Mouse (Mus musculus): Measurements from ENCODE around the gene 4931414P19Rik. TPM values are rescaled to one million over a fixed set of nuclear protein-coding genes. Genes with fewer than 3 reads are reported as not detected.
"Not testable (repeated sequence)": the region's sequence is repeated elsewhere in the genome, so short reads cannot be mapped to it uniquely, and the experiment has no call there.

Gene 4931414P19Rik
- polyA plus RNA-seq, 1 experiment = 10.9 TPM

- DNase-seq (ENCODE audit: low read depth) = no peak
Measured at GRCm38 (mm10) chr14:54628103-54628502, 22.3 kb upstream of the 4931414P19Rik start.

- DNase-seq (ENCODE audit: low read depth) = no peak
Measured at GRCm38 (mm10) chr14:54624976-54625375, 19.2 kb upstream of the 4931414P19Rik start.

- DNase-seq (ENCODE audit: low read depth) = no peak
Measured at GRCm38 (mm10) chr14:54623334-54623733, 17.5 kb upstream of the 4931414P19Rik start.

DNA sequence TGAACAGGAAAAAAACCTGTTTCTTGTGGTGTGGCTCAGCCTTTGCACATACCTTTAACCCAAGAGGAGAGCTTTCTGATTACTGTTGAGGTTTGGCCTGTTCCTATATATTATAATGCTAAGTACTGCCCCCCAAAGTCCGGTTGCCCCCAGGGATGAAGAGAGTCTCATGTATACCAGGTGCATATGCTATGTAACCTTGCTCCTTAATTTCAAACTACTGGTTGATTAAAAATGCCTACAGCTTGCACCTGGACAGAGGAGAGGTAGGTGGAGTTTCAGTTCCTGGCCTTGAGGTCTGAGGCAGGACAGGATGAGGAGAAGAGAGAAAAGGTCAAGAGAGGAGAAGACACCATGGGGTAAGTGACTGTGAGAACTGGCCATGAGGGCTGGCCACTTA, 15.3 kb upstream of the 4931414P19Rik start, which contains the start of gene Psmb11:
TSS of gene Psmb11 (plus strand) at position 301 of the 400 bp plus-strand sequence.
- no peak for DNase-seq (ENCODE audit: low read depth)

DNA sequence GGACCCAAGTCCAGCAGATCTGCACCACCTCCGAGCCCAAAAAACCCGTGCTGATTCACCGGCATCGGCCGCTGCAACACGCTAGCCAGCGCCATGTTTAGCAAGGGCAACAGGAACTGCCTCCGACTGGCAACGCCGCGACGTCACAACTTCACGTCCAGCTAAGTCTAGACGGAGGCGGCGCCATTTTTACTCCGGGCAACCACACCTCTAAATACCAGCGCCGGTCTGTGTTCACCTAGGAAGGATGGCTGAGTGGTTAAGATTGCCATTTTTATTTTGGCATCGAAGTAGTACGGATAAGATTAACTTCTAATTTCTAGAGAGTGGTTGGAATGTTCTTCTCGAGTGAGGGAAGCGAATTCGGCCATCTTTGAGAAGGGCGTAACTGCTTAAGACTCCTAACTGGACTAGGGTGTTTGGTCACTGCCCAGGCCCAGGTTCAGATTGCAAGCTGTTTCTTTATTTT, 12.1 kb upstream of the 4931414P19Rik start, which contains the start of gene Psmb5:
TSS of gene Psmb5 (minus strand) at position 126 of the 469 bp plus-strand sequence.
- peak; percentile 51 for DNase-seq (ENCODE audit: low read depth)

DNA sequence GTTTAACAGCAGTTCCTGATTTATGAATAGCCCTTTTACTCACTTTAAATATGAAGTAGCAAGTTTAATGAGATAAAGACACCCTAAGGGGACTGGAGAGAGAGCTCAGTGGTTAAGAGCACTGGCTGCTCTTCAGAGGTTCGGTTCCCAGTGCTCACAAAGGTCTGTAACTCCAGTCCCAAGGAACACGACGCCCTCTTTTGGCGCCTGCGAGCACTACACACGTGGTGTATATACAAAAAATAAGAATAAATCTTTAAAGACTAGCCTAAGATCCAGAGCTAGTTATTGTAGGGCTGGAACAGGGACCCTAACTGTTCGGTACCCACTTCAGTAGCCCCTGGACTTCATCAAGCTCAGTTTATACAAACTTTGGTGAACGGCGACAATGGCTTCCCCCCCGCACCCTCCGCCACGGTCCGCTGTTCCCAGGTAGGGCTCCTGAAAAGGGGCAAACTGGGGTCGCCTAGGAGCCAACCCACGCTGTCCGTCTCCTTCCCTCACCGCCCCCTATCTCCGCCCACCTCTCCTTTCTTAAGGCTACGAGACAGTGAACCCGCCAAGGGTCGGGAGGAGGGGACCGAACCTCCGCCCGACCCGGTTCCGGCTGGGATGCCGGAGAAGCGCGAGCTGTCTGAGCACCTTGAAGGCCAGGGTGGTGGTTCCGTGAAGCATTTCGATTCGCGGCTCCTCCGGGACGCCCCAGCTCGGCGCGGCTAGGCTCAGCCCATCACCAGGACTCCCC, 11.5 kb upstream of the 4931414P19Rik start:
- no peak for DNase-seq (ENCODE audit: low read depth)

DNA sequence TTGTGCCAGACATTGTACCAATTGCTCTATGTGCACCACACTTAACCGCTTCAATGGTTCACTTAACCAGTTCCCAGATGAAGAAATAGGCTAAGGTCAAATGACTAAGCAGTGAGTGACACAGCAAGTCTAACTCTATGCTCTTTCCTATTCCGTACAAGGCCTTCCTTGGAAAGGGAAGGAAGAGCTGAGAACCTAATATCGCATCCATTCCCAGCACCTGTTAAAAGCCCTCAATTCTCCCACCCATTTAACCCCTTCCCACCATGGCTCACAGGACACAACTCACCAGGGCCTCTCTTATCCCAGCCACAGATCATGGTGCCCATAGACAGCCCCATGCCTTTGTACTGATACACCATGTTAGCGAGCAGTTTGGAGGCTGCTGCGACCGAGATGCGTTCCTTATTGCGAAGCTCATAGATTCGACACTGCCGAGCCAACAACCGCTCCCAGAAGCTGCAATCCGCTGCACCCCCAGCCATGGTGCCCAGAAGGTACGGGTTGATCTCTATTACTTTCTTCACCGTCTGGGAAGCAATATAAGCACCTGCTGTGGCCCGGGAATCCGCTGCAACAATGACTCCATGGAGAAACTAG, 10.5 kb upstream of the 4931414P19Rik start:
- peak; percentile 34 for DNase-seq (ENCODE audit: low read depth)

DNA sequence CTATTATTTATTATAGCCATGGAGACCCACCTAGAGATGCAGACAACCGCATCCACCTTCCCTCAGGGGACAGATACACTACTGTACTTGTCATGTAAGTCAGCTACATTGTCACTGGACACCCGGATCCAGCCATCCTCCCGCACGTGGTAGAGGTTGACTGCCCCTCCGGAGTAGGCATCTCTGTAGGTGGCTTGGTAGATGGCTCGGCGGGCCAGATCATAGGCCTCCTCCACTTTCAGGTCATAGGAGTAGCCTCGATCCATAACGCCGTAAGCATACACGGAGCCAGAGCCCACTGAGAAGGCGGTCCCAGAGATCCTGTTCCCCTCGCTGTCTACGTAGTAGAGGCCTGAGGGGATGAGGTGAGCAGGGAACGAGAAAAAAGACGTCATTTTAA, 8.3 kb upstream of the 4931414P19Rik start:
- DNase-seq (ENCODE audit: low read depth) = not testable (repeated sequence)

GRCm38 (mm10) chr14:54610648-54611047, 4.9 kb upstream of the 4931414P19Rik start:
- no peak for DNase-seq (ENCODE audit: low read depth)

DNA sequence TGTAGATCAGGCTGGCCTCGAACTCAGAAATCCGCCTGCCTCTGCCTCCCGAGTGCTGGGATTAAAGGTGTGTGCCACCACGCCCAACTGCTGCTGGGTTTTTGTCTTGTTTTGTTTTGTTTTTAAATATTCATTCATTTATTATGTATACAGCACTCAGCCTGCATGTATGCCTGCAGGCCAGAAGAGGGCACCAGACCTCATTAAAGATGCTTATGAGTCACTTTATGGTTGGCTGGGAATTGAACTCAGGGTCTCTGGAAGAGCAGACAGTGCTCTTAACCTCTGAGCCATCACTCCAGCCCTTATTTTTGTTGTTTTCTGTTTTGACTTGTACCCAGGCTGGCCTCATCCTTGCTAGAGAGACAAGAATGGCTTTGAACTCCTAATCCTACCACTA, 4.2 kb upstream of the 4931414P19Rik start:
- DNase-seq (ENCODE audit: low read depth) = no peak

DNA sequence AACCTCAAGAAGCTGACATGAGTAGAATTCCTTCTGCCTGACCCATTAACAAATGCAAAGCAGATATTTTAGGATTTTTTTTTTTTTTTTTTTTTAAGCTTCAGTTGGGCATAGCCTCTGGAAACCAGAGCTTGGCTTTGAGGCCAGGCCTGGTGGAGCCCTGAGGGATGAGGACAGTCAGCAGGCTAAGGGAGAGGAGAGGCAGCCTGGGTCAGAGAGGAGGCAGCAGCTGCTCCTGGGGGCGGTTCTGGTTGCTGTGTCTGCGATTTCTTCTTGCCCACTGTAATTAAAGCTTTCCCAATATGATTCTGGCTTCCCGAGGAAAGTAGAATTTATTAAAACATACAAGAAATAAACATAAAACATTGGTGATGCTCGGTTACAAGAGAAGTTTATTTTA, 3.5 kb upstream of the 4931414P19Rik start:
- DNase-seq (ENCODE audit: low read depth) = no peak

DNA sequence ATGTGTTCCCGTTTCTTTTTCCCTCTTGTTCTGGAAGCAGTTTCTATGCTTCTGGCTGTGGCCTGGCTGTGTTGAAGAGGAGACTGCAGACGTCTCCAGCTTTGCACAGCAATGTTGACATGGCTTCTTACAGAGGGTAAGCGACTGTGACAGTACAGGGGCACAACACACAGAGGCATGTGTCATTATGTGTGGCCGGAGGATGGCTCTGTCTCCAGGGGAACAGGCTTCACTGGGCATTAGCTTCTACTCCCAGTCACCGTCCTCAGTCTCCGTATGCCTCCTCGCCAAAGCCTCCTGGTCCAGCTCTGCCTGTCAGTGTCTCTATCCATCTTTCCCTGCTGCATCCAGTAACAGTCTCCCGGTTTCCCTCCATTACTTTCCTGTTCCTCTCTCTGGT, 1.4 kb upstream of the 4931414P19Rik start:
- no peak for DNase-seq (ENCODE audit: low read depth)

DNA sequence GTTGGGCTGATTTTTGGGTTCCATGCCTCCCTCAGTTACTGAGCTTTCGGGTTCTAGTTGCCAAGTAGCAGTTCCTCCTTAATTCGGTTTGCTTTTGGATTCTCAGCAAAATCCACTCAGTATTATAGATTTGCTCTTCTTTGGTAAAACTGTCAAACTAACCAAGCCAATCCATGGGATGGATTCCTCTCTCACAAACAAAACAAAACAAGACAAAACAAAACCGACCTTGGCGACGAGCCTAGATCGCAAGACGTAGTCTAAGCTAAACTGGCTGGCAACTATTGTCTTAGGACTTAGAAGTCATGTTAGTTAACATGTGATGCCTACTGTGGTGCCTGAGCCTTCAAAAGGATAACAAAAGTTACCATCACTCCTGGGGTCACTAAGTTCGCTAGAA, 2.1 kb downstream of the 4931414P19Rik start:
- DNase-seq (ENCODE audit: low read depth) = no peak

GRCm38 (mm10) chr14:54603038-54603654, 2.6 kb downstream of the 4931414P19Rik start:
- peak; percentile 73 for DNase-seq (ENCODE audit: low read depth)

GRCm38 (mm10) chr14:54602613-54603012, 3.2 kb downstream of the 4931414P19Rik start:
- DNase-seq (ENCODE audit: low read depth) = no peak

DNA sequence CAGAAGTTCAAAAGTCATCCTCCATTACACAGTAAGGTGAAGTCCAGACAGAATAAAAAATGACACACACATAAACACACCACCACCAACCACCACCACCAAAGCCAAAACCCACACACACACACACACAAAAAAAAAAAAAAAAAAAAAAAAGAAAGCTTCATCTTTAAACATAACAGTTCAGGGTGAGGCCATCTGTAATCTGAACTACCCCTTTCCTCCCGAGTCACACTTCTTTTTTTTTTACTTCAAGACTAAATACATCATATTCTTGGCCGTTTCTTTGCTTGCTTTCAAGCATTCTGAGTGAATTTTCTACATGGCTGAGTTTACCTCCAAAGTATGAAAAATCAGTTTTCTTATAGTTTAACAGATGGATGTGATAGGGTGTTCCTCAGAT, 4.2 kb downstream of the 4931414P19Rik start:
- no peak for DNase-seq (ENCODE audit: low read depth)

DNA sequence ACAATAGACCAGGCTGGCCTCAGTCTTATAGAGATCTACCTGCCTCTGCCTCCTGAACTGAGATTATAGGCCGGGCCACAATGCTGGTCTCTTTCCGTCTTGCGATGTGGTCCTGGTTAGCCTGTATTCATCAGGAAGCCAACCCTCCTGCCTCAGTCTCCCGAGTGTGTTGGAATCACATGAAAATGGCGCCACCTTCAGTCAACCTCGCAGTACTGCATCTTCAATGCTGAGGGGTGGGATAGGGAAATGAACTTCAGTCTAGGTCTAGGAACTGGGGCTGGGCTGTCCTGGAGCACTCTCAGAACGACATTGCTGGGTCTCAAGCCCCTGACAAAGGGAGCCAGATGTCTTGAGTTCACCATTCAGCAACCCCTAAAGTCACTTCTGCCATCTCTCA, 8.7 kb downstream of the 4931414P19Rik start:
- DNase-seq (ENCODE audit: low read depth) = no peak

DNA sequence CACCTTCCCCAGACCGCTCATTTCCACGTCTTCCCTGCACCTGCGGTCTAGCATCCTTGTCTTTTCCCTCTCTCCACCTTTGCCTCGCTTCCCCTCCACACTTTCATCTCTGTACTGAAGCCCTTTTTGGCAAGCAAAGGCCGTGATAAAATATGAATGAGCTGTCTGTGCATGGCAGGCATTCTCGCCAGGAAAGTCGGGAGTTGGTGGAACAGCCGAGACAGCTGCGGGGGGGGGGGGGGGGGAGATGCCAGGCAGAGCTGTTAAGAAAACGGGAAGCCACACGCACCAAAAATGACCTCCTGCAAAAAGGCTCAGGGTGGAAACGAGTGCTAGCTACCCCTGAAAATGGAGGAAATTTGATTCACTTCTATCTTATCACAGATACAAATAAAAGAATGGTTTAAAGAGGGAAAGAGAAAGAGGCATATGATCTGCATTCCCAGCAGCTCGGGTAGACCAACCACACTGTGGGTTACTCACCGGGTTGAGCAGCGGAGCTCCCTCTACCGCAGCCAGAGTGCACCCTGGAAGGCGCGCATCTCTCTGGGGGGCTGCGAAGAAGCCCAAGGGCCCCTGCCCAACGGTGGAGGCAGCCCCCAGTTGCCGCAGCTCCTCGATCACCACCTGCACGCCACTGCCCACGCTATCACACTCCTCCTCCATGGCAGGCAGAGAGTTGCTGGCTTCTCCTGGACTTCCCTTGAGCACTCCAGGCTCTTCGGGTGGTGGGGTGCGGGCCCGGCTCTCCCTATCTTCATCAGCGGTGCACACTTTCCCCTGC, 11.0 kb downstream of the 4931414P19Rik start:
- DNase-seq (ENCODE audit: low read depth) = no peak

DNA sequence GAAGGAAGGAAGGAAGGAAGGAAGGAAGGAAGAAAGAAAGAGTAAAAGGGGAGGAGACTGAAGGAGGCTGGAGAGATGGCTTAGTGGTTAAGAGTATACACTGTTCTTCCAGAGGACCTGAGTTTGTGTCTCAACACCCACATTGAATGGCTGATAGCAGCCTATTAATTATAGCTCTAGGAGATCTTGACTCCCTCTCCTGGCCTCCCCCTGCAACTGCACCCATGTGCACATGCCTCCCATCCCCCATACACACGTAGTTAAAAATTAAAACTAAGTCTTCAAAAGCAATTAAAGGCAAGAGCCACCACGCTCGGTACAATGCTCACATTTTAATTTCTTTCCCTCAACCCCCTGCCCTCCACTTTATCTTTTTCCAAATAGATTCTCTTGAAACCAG, 11.7 kb downstream of the 4931414P19Rik start:
- no peak for DNase-seq (ENCODE audit: low read depth)

GRCm38 (mm10) chr14:54592319-54592934, 13.4 kb downstream of the 4931414P19Rik start:
- DNase-seq (ENCODE audit: low read depth) = no peak

DNA sequence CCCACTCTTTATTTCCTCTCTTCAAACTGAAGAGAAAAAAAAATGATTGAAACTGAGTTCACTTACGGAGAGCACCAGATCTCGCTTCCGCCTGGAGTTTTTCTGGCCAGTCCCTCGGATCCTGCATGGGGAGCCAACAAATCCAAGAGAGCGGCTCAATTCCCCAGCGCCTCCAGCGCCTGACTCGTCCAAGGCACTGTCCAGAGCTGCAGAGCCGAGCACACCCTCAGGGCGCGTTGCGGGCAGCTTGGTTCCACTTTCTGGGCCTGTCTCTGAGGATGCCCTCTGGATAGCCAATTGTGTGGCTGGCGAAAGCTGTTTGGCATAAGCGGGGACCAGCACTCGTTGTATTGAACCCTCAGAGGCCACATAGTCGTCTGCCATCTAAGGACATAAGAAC, 14.7 kb downstream of the 4931414P19Rik start:
- DNase-seq (ENCODE audit: low read depth) = no peak
